Comparison of ENCODE assay signal across 16 mouse cellular contexts in the genomic region with DNA sequence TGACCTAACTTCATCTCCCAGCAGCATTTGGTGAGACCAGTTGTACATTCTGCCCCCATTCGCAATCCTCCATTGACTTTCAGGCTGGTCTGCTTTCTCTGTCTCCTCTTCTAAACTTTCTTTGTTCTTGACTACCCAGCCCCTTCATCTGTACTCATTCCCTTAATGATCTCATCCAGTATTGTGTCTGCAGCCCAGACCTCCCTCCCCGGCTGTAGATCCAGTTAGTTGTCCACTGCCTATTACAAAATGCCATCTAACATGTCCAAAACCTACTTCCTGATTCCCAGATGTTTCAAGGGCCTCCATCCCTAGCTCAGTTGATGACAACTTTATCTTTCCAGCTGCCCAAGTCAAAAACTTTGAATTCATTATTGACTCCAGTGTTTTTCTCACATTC.
"Had no signal": no experiment of that assay in that cellular context is flagged by ENCODE, and none has a peak within 500 bp of the region (broad histone marks: within the 10 kb centered on the region; RNA-seq: fewer than 3 reads in every experiment).

No protein-coding gene starts in this region.

- ATAC-seq: liver, postnatal 0 days; midbrain, embryonic 13.5 days; midbrain, embryonic 15.5 days had no signal

- DNase-seq: liver, postnatal 0 days; lung, embryonic 14.5 days; lung, postnatal 14 days; lung, postnatal 36 days; right cerebral cortex, postnatal 14 days; thymus, adult 2 months; thymus, postnatal 25 days; thymus, postnatal 4 days had no signal

- H3K36me3 ChIP-seq: midbrain, embryonic 13.5 days; midbrain, embryonic 15.5 days; neural tube, embryonic 12.5 days; stomach, embryonic 15.5 days had no signal

- H3K4me1 ChIP-seq: megakaryocyte, embryonic 14.5 days; midbrain, embryonic 13.5 days; midbrain, embryonic 15.5 days; neural tube, embryonic 12.5 days; stomach, embryonic 15.5 days had no signal

- H3K4me3 ChIP-seq: megakaryocyte, embryonic 14.5 days; midbrain, embryonic 13.5 days; midbrain, embryonic 15.5 days; neural tube, embryonic 12.5 days; stomach, embryonic 15.5 days had no signal

- H3K27me3 ChIP-seq: megakaryocyte, embryonic 14.5 days; midbrain, embryonic 13.5 days; midbrain, embryonic 15.5 days; neural tube, embryonic 12.5 days; stomach, embryonic 15.5 days had no signal

- H3K9ac ChIP-seq: liver, postnatal 0 days; lung, embryonic 14.5 days; midbrain, embryonic 13.5 days; midbrain, embryonic 15.5 days; neural tube, embryonic 12.5 days; stomach, embryonic 15.5 days had no signal

- H3K4me2 ChIP-seq: lung, embryonic 14.5 days; midbrain, embryonic 11.5 days; midbrain, embryonic 13.5 days; midbrain, embryonic 15.5 days; neural tube, embryonic 12.5 days; stomach, embryonic 15.5 days had no signal

- H3K27ac ChIP-seq: macrophage; midbrain, embryonic 13.5 days; midbrain, embryonic 15.5 days; neural tube, embryonic 12.5 days; stomach, embryonic 15.5 days; stomach, postnatal 0 days had no signal

- H3K9me3 ChIP-seq: midbrain, embryonic 13.5 days; midbrain, embryonic 15.5 days; neural tube, embryonic 12.5 days; stomach, embryonic 15.5 days had no signal
